Mouse (Mus musculus): ENCODE measurements around the gene Fmo3.

The Fmo3 gene

GRCm38 (mm10) chr1:162984428-162984827 is at the start of gene Fmo3:
TSS of gene Fmo3 (minus strand) at chr1:162984528.
- DNase-seq (ENCODE audit: low spot score in 2 of 2) = no peak

- DNase-seq (ENCODE audit: low spot score in 2 of 2) = no peak
These were observed 38.7 kb upstream of the Fmo3 start for GRCm38 (mm10) chr1:163023075-163023474.

- DNase-seq (ENCODE audit: low spot score in 2 of 2) = no peak
These were observed 24.9 kb upstream of the Fmo3 start for GRCm38 (mm10) chr1:163009220-163009619.

GRCm38 (mm10) chr1:163003496-163003895 is 19.2 kb upstream of the Fmo3 start:
- no peak for DNase-seq (ENCODE audit: low spot score in 2 of 2)

- no peak for DNase-seq (ENCODE audit: low spot score in 2 of 2)
These were observed 17.0 kb upstream of the Fmo3 start for GRCm38 (mm10) chr1:163001271-163001829.

- no peak for DNase-seq (ENCODE audit: low spot score in 2 of 2)
These were observed 3.2 kb upstream of the Fmo3 start for GRCm38 (mm10) chr1:162987546-162987945.

- no peak for DNase-seq (ENCODE audit: low spot score in 2 of 2)
These were observed 2.4 kb upstream of the Fmo3 start for GRCm38 (mm10) chr1:162986777-162987176.

- DNase-seq (ENCODE audit: low spot score in 2 of 2) = no peak
These were observed 1.9 kb upstream of the Fmo3 start for GRCm38 (mm10) chr1:162986121-162986748.

- no peak for DNase-seq (ENCODE audit: low spot score in 2 of 2)
These were observed 20.8 kb downstream of the Fmo3 start for GRCm38 (mm10) chr1:162963556-162963955.

- no peak for DNase-seq (ENCODE audit: low spot score in 2 of 2)
These were observed 26.9 kb downstream of the Fmo3 start for GRCm38 (mm10) chr1:162957422-162957821.

GRCm38 (mm10) chr1:162953079-162953478 is 31.2 kb downstream of the Fmo3 start:
- peak in 1 of 2 experiments; percentile 10 for DNase-seq (ENCODE audit: low spot score in 2 of 2)

- no peak for DNase-seq (ENCODE audit: low spot score in 2 of 2)
These were observed 34.6 kb downstream of the Fmo3 start for GRCm38 (mm10) chr1:162949763-162950162.

GRCm38 (mm10) chr1:162947934-162948333 is 36.4 kb downstream of the Fmo3 start:
- no peak for DNase-seq (ENCODE audit: low spot score in 2 of 2)

GRCm38 (mm10) chr1:162946837-162947558 is 37.3 kb downstream of the Fmo3 start:
- DNase-seq (ENCODE audit: low spot score in 2 of 2) = no peak

- DNase-seq (ENCODE audit: low spot score in 2 of 2) = no peak
These were observed 40.6 kb downstream of the Fmo3 start for GRCm38 (mm10) chr1:162943700-162944099.

- DNase-seq (ENCODE audit: low spot score in 2 of 2) = peak in 1 of 2 experiments; percentile 46
These were observed 45.5 kb downstream of the Fmo3 start for GRCm38 (mm10) chr1:162938696-162939351.

- DNase-seq (ENCODE audit: low spot score in 2 of 2) = peak in 1 of 2 experiments; percentile 15
These were observed 46.2 kb downstream of the Fmo3 start for GRCm38 (mm10) chr1:162937970-162938695.

- no peak for DNase-seq (ENCODE audit: low spot score in 2 of 2)
These were observed 46.9 kb downstream of the Fmo3 start, which contains the start of gene Fmo6 for GRCm38 (mm10) chr1:162937415-162937814. TSS of gene Fmo6 (minus strand) at chr1:162937515.

- no peak for DNase-seq (ENCODE audit: low spot score in 2 of 2)
These were observed 49.8 kb downstream of the Fmo3 start for GRCm38 (mm10) chr1:162934374-162935012.

GRCm38 (mm10) chr1:162932386-162932785 is 51.9 kb downstream of the Fmo3 start:
- no peak for DNase-seq (ENCODE audit: low spot score in 2 of 2)

- DNase-seq (ENCODE audit: low spot score in 2 of 2) = peak in 1 of 2 experiments; percentile 11
These were observed 52.4 kb downstream of the Fmo3 start for GRCm38 (mm10) chr1:162931880-162932279.

All from urinary bladder, postnatal 36 days (tissue).